Mouse (Mus musculus): ENCODE data around the gene Rbfox2.

GRCm38 (mm10) chr15:77110452-77110851, 196.4 kb downstream of the Rbfox2 start:
- TF ChIP-seq POLR2A (IDR thresholded peaks at IDR 0.05; ENCODE audit: insufficient read depth, low read length) = no peak
- no peak for TF ChIP-seq CTCF (IDR thresholded peaks at IDR 0.05; ENCODE audit: low read depth, low read length)
- TF ChIP-seq EP300 (IDR thresholded peaks at IDR 0.05; ENCODE audit: insufficient read depth, low read depth, low read length) = no peak
